Mouse (Mus musculus) cerebellum, adult 2 months (tissue): ENCODE data around the gene Cemip. TPM values are rescaled to one million over a fixed set of nuclear protein-coding genes. Genes with fewer than 3 reads are reported as not detected.

Experiments used
- DNase-seq, 2 experiments: peaks; one replicate each; pipeline ENCODE4 v3.0.0; 2021
- H3K27ac ChIP-seq: fragments of 200-500 bp; 2 replicates; pipeline ENCODE4 v1.5.1; 2012; ENCODE audit warnings: low read length, control low read depth, inconsistent platforms; ENCODE audit not compliant: insufficient read depth
- H3K27me3 ChIP-seq: fragments of 200-500 bp; 2 replicates; pipeline ENCODE4 v1.6.1; 2012; ENCODE audit warnings: inconsistent platforms, mild to moderate bottlenecking, low read length, moderate library complexity; ENCODE audit not compliant: control insufficient read depth, insufficient read depth
- H3K4me1 ChIP-seq: fragments of 200-500 bp; 2 replicates; pipeline ENCODE4 v1.6.1; 2011; ENCODE audit warnings: low read length; ENCODE audit not compliant: control insufficient read depth, insufficient read depth
- H3K4me3 ChIP-seq: fragments of 200-500 bp; replicated peaks from 2 replicates; pipeline ENCODE3; 2011; ENCODE audit warnings: mild to moderate bottlenecking, low read depth, low read length, control low read depth; ENCODE audit not compliant: insufficient read depth
- CTCF ChIP-seq: fragments of 200-500 bp; IDR thresholded peaks from 2 replicates; pipeline ENCODE4 v1.5.1; 2011; ENCODE audit warnings: low read depth, mild to moderate bottlenecking, control low read depth, low read length, moderate library complexity, borderline replicate concordance; ENCODE audit not compliant: insufficient read depth
- POLR2A ChIP-seq: fragments of 200-500 bp; IDR thresholded peaks from 2 replicates; pipeline ENCODE4 v1.6.1; 2011; ENCODE audit warnings: low read length, control low read depth, borderline replicate concordance; ENCODE audit not compliant: insufficient read depth
- WGBS: fragments of 180-500 bp; shearing (Covaris S2); methylation state at CpG from one replicate; pipeline ENCODE4 v1.1.7; 2018; 5-methylcytosine and 5-hydroxymethylcytosine counted together
- polyA plus RNA-seq: library from polyadenylated mRNA; depleted of rRNA; stranded (reverse); fragments of >200 nt; gene quantifications from 2 replicates; pipeline ENCODE4 v1.2.3, GENCODE M21; 2012

Gene Cemip
- polyA plus RNA-seq, 1 experiment, result 5.4 TPM

GRCm38 (mm10) chr7:84085049-84085945, 1.0 kb downstream of the Cemip start:
- 3% methylated on average over 39 of the region's 39 CpGs for WGBS
- peak; percentile 74 to 80 for DNase-seq
- Histone ChIP-seq H3K27ac (peak overlapping the region; percentile 23), H3K4me1 (no peaks in the 10 kb centered on the region), H3K4me3 (peak overlapping the region; percentile 74), H3K27me3 (no peaks in the 10 kb centered on the region)
- TF ChIP-seq CTCF (no peak), POLR2A (no peak)

- WGBS, result 87% methylated on average over 7 of the region's 7 CpGs
- Histone ChIP-seq H3K27me3 (no peaks in the 10 kb centered on the region; the same call in 1 of the 2 replicates), H3K27ac (no peak overlapping the region), H3K4me3 (no peak overlapping the region), H3K4me1 (peaks cover 6% of the 10 kb centered on the region; the same call in 1 of the 2 replicates)
- no peak for DNase-seq
- TF ChIP-seq POLR2A (no peak), CTCF (no peak)
Observed at GRCm38 (mm10) chr7:84077257-84078013, 8.9 kb downstream of the Cemip start.

GRCm38 (mm10) chr7:84074266-84074665, 12.0 kb downstream of the Cemip start:
- 78% methylated on average over 8 of the region's 8 CpGs for WGBS
- Histone ChIP-seq H3K27ac (no peak overlapping the region), H3K4me3 (no peak overlapping the region), H3K27me3 (no peaks in the 10 kb centered on the region; the same call in 1 of the 2 replicates), H3K4me1 (peaks cover 6% of the 10 kb centered on the region; the same call in 1 of the 2 replicates)
- TF ChIP-seq POLR2A, result no peak
- TF ChIP-seq CTCF, result no peak
- DNase-seq, result no peak

GRCm38 (mm10) chr7:84073856-84074255, 12.4 kb downstream of the Cemip start:
- no peak for TF ChIP-seq POLR2A
- no peak for TF ChIP-seq CTCF
- Histone ChIP-seq H3K27me3 (no peaks in the 10 kb centered on the region; the same call in 1 of the 2 replicates), H3K4me1 (peaks cover 6% of the 10 kb centered on the region; the same call in 1 of the 2 replicates), H3K4me3 (no peak overlapping the region), H3K27ac (no peak overlapping the region)
- WGBS, result 65% methylated on average over 3 of the region's 3 CpGs
- peak in 1 of 2 experiments; percentile 52 for DNase-seq

- 15% methylated on average over 5 of the region's 5 CpGs for WGBS
- no peak overlapping the region for H3K27ac ChIP-seq
- H3K4me3 ChIP-seq, result no peak overlapping the region
- TF ChIP-seq CTCF (no peak), POLR2A (no peak)
- no peaks in the 10 kb centered on the region for H3K27me3 ChIP-seq
- peak; percentile 84 to 93 for DNase-seq
- peaks cover 3% of the 10 kb centered on the region; the same call in 1 of the 2 replicates for H3K4me1 ChIP-seq
Observed at GRCm38 (mm10) chr7:84068931-84069330, 17.4 kb downstream of the Cemip start.

GRCm38 (mm10) chr7:84059799-84060198, 26.5 kb downstream of the Cemip start:
- no peak overlapping the region for H3K27ac ChIP-seq
- no peak for TF ChIP-seq CTCF
- no peak for TF ChIP-seq POLR2A
- 97% methylated on average over 7 of the region's 7 CpGs for WGBS
- no peak for DNase-seq
- H3K4me3 ChIP-seq, result no peak overlapping the region
- peaks cover 7% of the 10 kb centered on the region for H3K4me1 ChIP-seq
- H3K27me3 ChIP-seq, result no peaks in the 10 kb centered on the region

- WGBS, result 67% methylated on average over 7 of the region's 7 CpGs
- H3K4me3 ChIP-seq, result no peak overlapping the region
- H3K27ac ChIP-seq, result no peak overlapping the region
- TF ChIP-seq CTCF (no peak), POLR2A (no peak)
- H3K27me3 ChIP-seq, result no peaks in the 10 kb centered on the region
- H3K4me1 ChIP-seq, result peaks cover 7% of the 10 kb centered on the region
- DNase-seq, result no peak
Observed at GRCm38 (mm10) chr7:84055961-84056629, 30.2 kb downstream of the Cemip start.

- Histone ChIP-seq H3K27me3 (no peaks in the 10 kb centered on the region), H3K4me3 (no peak overlapping the region), H3K4me1 (peaks cover 7% of the 10 kb centered on the region), H3K27ac (no peak overlapping the region)
- TF ChIP-seq POLR2A, result no peak
- TF ChIP-seq CTCF, result no peak
- DNase-seq, result no peak
- 97% methylated on average over 7 of the region's 7 CpGs for WGBS
Observed at GRCm38 (mm10) chr7:84053856-84054255, 32.4 kb downstream of the Cemip start.
